Mouse (Mus musculus) A20 (cell line): ENCODE measurements around the gene Gm9913.

Experiments used
- DNase-seq: peaks from one replicate; pipeline ENCODE4 v3.0.0-alpha.2; 2011; ENCODE audit warnings: low read depth, low spot score

Gene Gm9913

GRCm38 (mm10) chr2:125496696-125497095 lies 8.2 kb upstream of the Gm9913 start:
- DNase-seq: no peak

- no peak for DNase-seq
Measured at GRCm38 (mm10) chr2:125498216-125498615, 6.7 kb upstream of the Gm9913 start.

DNA sequence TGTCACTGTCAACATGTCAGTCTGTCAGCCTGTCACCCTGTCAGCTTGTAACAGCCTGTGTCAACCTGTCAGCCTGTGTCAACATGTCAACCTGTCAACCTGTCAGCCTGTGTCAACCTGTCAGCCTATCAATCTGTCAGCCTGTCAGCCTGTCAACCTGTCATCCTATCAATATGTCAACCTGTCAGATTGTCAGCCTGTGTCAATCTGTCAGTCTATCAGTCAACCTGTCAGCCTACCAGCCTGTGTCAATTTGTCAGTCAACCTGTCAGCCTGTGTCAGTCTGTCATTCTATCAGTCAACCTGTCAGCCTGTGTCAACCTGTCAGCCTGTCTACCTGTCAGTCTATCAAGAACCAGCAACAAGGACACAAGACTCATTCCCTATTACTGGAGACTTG lies 3.4 kb upstream of the Gm9913 start:
- DNase-seq: no peak

DNA sequence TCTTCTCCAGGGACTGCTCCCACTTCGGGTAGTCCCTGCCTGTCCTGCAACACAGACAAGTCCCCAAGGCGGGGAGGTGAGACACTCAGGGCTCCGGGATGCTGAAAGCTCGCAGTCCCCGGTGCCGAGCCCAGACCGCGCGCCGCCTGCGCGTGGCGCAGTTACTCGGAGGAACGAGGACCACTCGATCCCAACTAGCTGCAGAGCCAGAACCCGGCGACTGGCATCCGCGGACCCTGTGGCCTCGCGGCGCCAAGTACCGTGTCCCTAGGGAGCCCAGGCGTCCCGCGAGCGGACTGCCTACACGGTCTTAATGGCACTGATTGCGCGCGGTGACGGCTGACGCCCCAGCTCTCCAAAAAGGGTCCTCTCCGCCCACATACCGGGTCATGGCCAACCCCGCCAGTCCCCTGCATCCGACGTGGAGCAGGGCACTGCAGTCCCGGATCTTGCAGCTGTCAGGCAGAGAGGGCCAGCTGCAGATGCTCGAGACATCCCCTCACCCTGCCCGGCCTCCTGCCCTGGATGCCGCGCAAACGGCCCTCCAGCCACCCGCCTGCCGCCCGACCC lies 942 bp downstream of the Gm9913 start:
- no peak for DNase-seq

DNA sequence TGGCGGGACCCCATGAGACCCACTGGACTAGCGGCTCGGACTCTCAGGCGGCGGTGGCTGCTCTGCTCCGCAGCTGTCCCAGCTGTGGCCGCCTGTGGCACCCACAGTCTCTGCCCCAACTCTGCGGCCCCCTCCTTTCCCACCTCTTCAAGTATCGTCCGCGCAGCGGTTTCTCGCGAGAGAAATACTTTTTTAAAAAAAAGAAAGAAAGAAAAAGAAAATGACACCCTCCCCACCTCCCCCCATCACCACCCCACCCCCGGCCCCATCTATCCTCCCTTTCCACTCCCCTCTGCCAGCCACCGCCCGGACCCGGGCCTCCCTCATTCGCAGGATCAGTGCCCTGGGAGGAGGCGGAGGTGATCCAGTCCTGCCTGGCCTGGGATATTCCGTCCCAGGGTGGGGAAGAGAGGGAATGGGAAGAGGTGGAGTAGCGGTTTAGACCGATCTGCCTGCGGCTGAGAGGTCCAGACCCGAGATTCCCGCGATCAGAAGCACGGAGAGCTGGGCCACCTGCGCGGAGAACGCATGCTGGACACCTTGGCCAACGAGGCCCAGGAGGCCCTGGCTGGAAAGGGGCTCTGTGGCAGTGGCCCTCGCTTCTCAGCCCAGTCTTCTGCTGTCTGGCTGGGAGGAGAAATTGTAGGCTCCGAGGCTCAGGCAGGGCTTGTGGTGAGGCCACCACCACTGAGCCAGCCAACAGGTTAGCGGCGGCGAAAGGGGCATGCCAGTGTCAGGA lies 1.6 kb downstream of the Gm9913 start:
- no peak for DNase-seq

DNA sequence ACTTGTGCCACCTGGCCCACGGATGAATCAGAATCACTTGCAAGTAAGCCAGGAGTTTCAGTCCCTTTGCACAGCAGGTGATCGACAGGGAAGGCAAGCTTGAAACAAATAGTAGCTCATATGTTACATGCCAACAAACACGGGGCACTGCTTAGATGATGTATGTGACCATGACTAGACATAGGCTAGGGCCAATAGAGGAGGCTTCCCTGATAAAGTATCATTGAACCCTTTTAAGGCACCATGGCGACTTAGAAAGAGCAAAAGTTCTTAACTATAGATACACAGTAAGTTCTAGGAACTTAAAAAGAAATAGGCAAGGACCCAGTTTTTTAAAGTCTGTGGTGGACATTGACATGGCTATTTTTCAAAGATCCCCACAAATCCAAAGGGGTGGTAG lies 3.0 kb downstream of the Gm9913 start, which contains the start of gene Fbn1:
Gene Fbn1, minus strand, starts transcription at position 101 of the 400 bp plus-strand sequence.
- no peak for DNase-seq

DNA sequence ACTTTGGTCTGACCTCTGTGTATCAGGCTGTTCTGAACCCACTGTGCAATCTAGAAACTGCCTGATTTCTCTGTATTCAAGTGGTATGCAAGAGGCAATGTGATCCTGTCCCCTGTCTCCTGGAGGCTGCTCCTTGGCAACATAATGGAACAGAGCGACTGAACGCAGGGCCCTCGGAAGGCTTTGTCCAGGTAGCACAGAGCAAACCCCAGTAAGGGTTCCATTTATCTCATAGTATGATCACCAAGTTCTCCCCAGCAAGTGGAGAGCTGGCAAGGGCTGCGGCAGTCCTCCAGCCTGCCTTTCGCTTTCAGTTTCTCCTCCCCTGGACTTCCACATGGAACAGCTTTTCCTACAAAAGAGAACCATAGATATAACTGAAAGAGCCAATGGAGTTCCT lies 3.5 kb downstream of the Gm9913 start:
- DNase-seq: no peak

DNA sequence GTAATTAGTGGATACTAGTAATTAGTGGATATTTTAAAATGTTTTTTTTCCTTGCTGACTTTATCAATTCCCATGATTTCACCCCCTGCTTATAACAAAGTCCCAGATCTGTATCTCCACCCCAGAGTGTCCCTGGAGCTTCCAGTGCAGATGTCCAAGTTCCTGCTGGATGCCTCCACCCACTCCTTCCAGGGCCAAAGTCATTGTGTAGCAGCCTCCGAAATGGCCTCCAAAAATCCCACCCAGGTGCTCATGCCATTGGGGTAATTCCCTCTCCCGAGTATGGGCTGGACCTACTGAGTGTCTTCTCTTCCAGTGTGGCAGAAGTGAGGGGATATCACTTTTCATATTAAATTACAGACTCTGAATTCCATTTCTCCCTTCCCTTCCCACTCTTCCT lies 5.9 kb downstream of the Gm9913 start:
- DNase-seq: no peak

DNA sequence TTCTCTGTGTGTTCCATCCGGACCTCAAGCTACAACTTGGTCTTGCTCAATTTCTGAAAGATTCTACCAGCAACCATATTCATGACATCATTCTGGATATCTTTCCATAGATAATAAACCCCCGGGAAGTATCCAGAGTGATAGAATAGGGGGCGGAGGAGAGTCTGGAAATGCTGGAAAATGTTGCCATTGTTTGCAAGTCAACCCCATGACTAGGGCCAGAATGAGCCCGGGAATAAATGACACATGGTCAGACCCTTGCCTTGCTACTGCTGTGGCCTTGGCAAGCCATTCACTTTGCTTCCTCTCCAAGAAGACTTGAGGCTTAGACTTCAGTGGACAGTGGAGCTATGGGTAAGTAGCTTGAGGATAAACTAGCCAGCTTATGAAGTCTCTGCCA lies 7.0 kb downstream of the Gm9913 start:
- no peak for DNase-seq

DNA sequence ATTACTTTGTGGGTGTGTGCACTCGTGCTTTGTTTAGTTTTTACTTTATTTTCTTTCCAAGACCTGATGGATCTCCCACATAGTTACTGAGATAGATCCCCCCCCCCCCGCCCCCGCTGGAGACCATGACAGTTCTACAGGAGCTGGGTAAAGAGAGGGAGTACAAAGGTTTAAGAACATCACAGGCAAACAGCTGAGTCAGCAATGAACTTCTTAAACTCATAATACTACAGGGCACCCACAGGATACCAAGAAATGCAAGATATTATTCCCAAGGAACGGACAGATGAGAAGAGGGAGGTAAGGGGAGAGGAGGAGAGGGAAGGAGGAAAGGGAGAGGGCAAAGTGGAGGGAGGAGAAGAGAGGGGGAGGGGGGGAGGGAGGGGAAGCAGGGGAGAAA lies 7.7 kb downstream of the Gm9913 start:
- no peak for DNase-seq

GRCm38 (mm10) chr2:125514391-125514790 lies 9.5 kb downstream of the Gm9913 start:
- no peak for DNase-seq

- no peak for DNase-seq
Measured at GRCm38 (mm10) chr2:125515291-125516057, 10.6 kb downstream of the Gm9913 start.

DNA sequence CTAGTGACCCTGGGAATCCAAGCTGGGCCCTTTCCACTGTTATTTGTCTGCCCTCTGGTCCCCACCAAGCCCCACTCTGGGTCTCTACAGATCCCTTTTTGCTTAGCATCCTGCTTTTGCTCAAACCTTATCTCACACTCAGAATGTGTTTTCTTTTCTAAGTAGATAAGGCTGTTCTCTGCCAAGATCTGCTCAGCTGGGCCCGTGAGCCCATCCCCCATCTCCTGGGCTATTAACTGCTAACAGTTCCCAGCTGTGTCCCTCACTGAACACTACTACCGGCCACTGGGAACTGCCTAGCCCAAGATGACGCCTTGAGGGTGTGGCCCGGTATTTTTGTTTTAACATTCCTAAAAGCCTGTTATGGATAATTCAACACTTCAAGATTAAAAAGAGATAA lies 11.7 kb downstream of the Gm9913 start:
- DNase-seq: no peak

- DNase-seq: no peak
Measured at GRCm38 (mm10) chr2:125525484-125525883, 20.6 kb downstream of the Gm9913 start.

DNA sequence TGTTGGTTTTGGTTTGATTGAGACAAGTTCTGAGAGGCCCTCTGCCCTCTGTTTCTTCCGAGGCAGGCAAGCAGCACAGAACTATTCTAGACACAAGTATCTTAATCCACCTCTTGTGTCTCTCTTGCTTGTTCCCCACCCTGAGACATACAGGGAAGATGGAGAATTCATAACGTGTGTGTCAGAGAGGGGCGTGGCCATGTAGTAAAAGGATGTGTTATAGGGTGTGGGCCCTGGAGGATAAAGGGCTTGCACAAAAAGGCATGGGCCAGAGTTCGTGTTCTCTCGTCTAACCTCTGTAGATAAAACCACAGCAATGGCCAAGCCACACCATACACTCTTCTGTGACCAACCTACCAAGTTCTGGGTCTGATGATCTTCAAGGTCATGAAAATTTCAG lies 21.7 kb downstream of the Gm9913 start:
- DNase-seq: no peak

GRCm38 (mm10) chr2:125530665-125531064 lies 25.8 kb downstream of the Gm9913 start:
- no peak for DNase-seq

DNA sequence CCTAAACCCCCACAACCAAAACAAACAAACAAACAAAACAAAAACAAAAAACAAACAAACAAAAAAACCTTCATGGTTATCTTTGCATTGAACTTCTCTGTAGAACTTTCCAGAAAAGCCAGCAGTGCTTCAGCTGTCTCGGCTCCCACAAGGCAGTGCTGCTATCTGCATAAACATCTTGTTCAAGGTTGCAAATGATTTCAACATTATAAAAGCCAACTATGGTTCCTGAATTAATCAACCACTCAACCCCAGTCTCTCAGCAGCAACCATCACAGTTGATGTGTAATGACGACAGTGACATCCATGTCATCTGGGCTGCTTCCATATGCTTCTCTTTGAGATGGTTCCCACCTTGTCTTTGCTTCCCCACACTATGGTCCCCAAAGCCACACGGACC lies 34.8 kb downstream of the Gm9913 start:
- no peak for DNase-seq

DNA sequence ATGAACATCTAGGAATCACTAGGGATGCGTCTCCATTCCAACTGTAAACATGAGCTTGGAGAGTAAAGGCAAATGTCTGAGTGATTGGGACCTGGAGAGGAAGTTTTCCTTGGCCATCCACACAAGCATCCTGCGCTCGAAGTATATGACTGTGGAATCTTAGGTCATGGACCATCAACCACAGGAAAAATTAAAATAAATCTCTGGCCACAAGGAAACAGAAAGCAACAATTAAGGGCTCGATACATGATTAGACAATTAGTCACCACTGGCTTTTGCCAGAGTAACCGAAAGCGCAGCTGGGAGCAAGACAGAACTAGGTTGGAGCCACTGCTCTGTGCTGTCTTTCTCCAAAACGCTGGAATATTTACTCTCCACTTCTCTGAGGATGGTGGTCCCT lies 35.7 kb downstream of the Gm9913 start:
- DNase-seq: no peak

GRCm38 (mm10) chr2:125541451-125541850 lies 36.6 kb downstream of the Gm9913 start:
- no peak for DNase-seq

- DNase-seq: no peak
Measured at GRCm38 (mm10) chr2:125543646-125544045, 38.8 kb downstream of the Gm9913 start.

DNA sequence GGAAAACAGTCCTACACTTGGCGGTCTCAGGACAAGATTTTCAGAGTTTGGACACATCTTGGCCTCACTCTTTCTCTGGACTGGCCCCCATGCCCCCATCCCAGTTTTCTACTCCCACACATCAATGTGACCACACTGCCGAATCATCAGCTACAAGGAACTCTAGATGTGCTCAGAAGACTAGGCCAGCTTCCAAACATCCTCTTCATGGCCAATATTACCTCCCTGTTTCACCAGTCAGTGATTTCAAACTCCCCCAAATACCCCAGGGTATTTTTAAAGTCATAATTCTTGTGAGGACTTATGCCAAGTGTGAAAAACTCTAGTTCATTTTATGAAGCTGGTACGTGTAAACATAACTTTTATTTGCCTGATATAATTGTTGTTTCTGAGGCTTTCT lies 40.1 kb downstream of the Gm9913 start:
- no peak for DNase-seq

DNA sequence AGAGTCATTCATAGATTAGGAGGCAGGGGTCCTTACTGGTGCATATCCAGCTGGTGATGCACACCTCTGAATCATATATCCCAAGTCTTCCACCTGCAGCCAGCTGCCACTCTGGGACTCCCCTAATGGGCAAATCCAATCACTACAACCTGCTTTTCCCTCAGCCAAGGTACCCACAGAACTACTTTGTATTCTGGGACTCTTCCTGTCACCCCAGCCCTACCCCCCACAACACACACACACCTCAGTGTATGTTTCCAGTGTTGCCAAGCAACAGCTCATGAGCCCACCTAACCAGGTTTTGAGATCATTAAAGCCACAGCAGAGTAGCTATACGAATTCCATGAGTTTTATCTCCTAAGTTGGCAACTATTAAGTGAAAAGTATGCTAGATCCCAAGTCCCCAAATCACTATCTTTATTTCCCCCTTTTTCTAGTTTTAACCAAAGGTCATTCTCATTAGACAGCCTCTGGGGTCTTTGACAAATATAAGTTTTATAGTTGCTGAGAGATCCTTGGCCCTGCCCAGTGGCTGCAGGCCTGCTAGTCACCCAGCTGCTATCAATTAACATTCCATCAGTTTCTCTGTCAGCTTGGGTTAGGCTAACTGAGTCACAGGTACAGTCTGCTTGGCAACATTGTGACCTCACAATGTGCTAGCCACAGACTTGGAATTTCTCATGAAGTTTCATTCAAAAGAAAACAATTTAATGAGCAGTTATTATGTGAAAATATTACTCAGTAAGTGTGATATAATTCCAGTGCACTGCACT lies 44.1 kb downstream of the Gm9913 start:
- no peak for DNase-seq
